ENCODE assay signal across 9 mouse cellular contexts in genomic region chr17:35125578-35125977, GRCm38 (mm10). TPM values are rescaled to one million over a fixed set of nuclear protein-coding genes. Genes with fewer than 3 reads are reported as not detected.
DNase-seq lines count a peak whose midpoint lies in the region; ATAC-seq and TF ChIP-seq lines count a peak whose summit lies in the region.
"Had no signal": no experiment of that assay in that cellular context is flagged by ENCODE, and none has a peak within 500 bp of the region (broad histone marks: within the 10 kb centered on the region; RNA-seq: fewer than 3 reads in every experiment).

No protein-coding gene starts in this region.

- H3K27ac ChIP-seq in layer of hippocampus, adult 2 months: peak overlapping the region; percentile 92
- peak overlapping the region; percentile 75 for H3K27ac ChIP-seq in embryonic facial prominence, embryonic 14.5 days (replicated peaks; ENCODE audit: low read depth, low read length)
- peak overlapping the region; percentile 74 for H3K27ac ChIP-seq in limb, embryonic 14.5 days (replicated peaks; ENCODE audit: low read depth, low read length)
- H3K27ac ChIP-seq in olfactory bulb, adult 2 months (ENCODE audit: insufficient read depth, low read depth, low read length): no peak overlapping the region

- H3K9me3 ChIP-seq in embryonic facial prominence, embryonic 14.5 days (ENCODE audit: control insufficient read depth, low read length): no peaks in the 10 kb centered on the region
- no peaks in the 10 kb centered on the region for H3K9me3 ChIP-seq in limb, embryonic 14.5 days (ENCODE audit: control insufficient read depth, low read length)

- peaks cover 29% of the 10 kb centered on the region; the same call in 1 of the 2 replicates for H3K36me3 ChIP-seq in embryonic facial prominence, embryonic 14.5 days (ENCODE audit: control insufficient read depth, insufficient read depth, low read length)
- peaks cover 25% of the 10 kb centered on the region for H3K36me3 ChIP-seq in limb, embryonic 14.5 days (ENCODE audit: control insufficient read depth, insufficient read depth, low read length)

- no peaks in the 10 kb centered on the region for H3K27me3 ChIP-seq in embryonic facial prominence, embryonic 14.5 days (replicated peaks; ENCODE audit: control insufficient read depth, insufficient read depth, low read length)
- H3K27me3 ChIP-seq in limb, embryonic 14.5 days (ENCODE audit: control insufficient read depth, insufficient read depth, low read length): no peaks in the 10 kb centered on the region

- peak overlapping the region; percentile 78 for H3K9ac ChIP-seq in embryonic facial prominence, embryonic 14.5 days (ENCODE audit: low read depth, low read length)
- H3K9ac ChIP-seq in limb, embryonic 14.5 days (ENCODE audit: low read depth, low read length, severe bottlenecking): peak overlapping the region; percentile 77

- H3K4me3 ChIP-seq in layer of hippocampus, adult 2 months: peak overlapping the region; percentile 74
- peak overlapping the region; percentile 76 for H3K4me3 ChIP-seq in embryonic facial prominence, embryonic 14.5 days (ENCODE audit: low read depth, low read length)
- H3K4me3 ChIP-seq in limb, embryonic 14.5 days (replicated peaks; ENCODE audit: low read length): peak overlapping the region; percentile 62
- H3K4me3 ChIP-seq in olfactory bulb, adult 2 months (ENCODE audit: insufficient read depth, low read depth, low read length): peak overlapping the region; percentile 77; the same call in 1 of the 2 replicates

- WGBS in embryonic facial prominence, embryonic 14.5 days: 26% methylated on average over 6 of the region's 6 CpGs
- WGBS in limb, embryonic 14.5 days: 25% methylated on average over 6 of the region's 6 CpGs
- 35% methylated on average over 6 of the region's 6 CpGs for WGBS in olfactory bulb, adult 2 months

- no peak for ATAC-seq in embryonic facial prominence, embryonic 14.5 days (ENCODE audit: low read depth)
- ATAC-seq in limb, embryonic 14.5 days (ENCODE audit: low FRiP score, low read depth): no peak

- TF ChIP-seq CTCF in layer of hippocampus, adult 2 months (conservative IDR thresholded peaks at IDR 0.05): no peak
- TF ChIP-seq CTCF in olfactory bulb, adult 2 months (IDR thresholded peaks at IDR 0.05; ENCODE audit: insufficient read depth, low read depth, low read length): no peak

- DNase-seq in layer of hippocampus, adult 2 months (ENCODE audit: low spot score in 2 of 2): no peak
- DNase-seq in layer of hippocampus, postnatal 36 days: no peak
- no peak for DNase-seq in embryonic facial prominence, embryonic 14.5 days (ENCODE audit: low spot score)
- DNase-seq in limb, embryonic 14.5 days (ENCODE audit: low spot score): no peak
- no peak for DNase-seq in spleen, postnatal 36 days (ENCODE audit: low spot score in 2 of 2)
- DNase-seq in cerebellum, postnatal 25 days: no peak
- no peak for DNase-seq in adrenal gland, postnatal 4 days (ENCODE audit: low spot score in 2 of 2)

- peaks cover 13% of the 10 kb centered on the region for H3K4me1 ChIP-seq in embryonic facial prominence, embryonic 14.5 days (ENCODE audit: control insufficient read depth, insufficient read depth, low read length)
- peaks cover 16% of the 10 kb centered on the region for H3K4me1 ChIP-seq in limb, embryonic 14.5 days (ENCODE audit: control insufficient read depth, insufficient read depth, low read length)
- H3K4me1 ChIP-seq in olfactory bulb, adult 2 months (ENCODE audit: control insufficient read depth, insufficient read depth, low read length): peaks cover 20% of the 10 kb centered on the region

- TF ChIP-seq POLR2A in limb, embryonic 14.5 days (IDR thresholded peaks at IDR 0.05; ENCODE audit: borderline replicate concordance, extremely low read depth, insufficient read depth, insufficient read length): no peak
- TF ChIP-seq POLR2A in olfactory bulb, adult 2 months (IDR thresholded peaks at IDR 0.05; ENCODE audit: insufficient read depth, low read depth, low read length): no peak

- peak overlapping the region; percentile 87 for H3K4me2 ChIP-seq in embryonic facial prominence, embryonic 14.5 days (ENCODE audit: low read depth, low read length)
- H3K4me2 ChIP-seq in limb, embryonic 14.5 days (replicated peaks; ENCODE audit: low read depth, low read length, severe bottlenecking): peak overlapping the region; percentile 84

RNA-seq across cellular contexts. Expression of gene D17H6S53E, which starts 0.6 kb away (rescaled TPM):
- 10 to 100 TPM; 25.2 to 29.3 TPM for total RNA-seq in layer of hippocampus, adult 2 months (2021)
- total RNA-seq in layer of hippocampus, postnatal 36 days (2021): 10 to 100 TPM; 25.6 to 29.3 TPM
- polyA plus RNA-seq in embryonic facial prominence, embryonic 14.5 days (2014; fragmentation: Nextera tagmentation; extraction: Ambion mirVana): 5.6 and 6.0 TPM in 2 replicates
- polyA plus RNA-seq in limb, embryonic 14.5 days (2012; rRNA removed): 5.7 and 6.6 TPM in 2 replicates
- 6.4 and 8.2 TPM in 2 replicates for polyA plus RNA-seq in limb, embryonic 14.5 days (2014; fragmentation: Nextera tagmentation; extraction: Ambion mirVana)
- polyA plus RNA-seq in olfactory bulb, adult 2 months (2012; ENCODE audit: insufficient read depth, insufficient read length, low replicate concordance, missing spikeins): not detected in 2 replicates
- total RNA-seq in adrenal gland, postnatal 4 days (2021): 10 to 100 TPM; 29.0 to 30.9 TPM

RNA-seq across cellular contexts. Expression of gene Csnk2b, which starts 3.7 kb away (rescaled TPM):
- 100 to 1,000 TPM; 170 to 178 TPM for total RNA-seq in layer of hippocampus, adult 2 months (2021)
- 100 to 1,000 TPM; 169 to 176 TPM for total RNA-seq in layer of hippocampus, postnatal 36 days (2021)
- polyA plus RNA-seq in embryonic facial prominence, embryonic 14.5 days (2014; fragmentation: Nextera tagmentation; extraction: Ambion mirVana): 277 and 279 TPM in 2 replicates
- 181 and 250 TPM in 2 replicates for polyA plus RNA-seq in limb, embryonic 14.5 days (2012; rRNA removed)
- 275 and 308 TPM in 2 replicates for polyA plus RNA-seq in limb, embryonic 14.5 days (2014; fragmentation: Nextera tagmentation; extraction: Ambion mirVana)
- not detected in 2 replicates for polyA plus RNA-seq in olfactory bulb, adult 2 months (2012; ENCODE audit: insufficient read depth, insufficient read length, low replicate concordance, missing spikeins)
- 100 to 1,000 TPM; 199 to 211 TPM for total RNA-seq in adrenal gland, postnatal 4 days (2021)

RNA-seq across cellular contexts. Expression of gene Gpank1, which starts 4.3 kb away (rescaled TPM):
- 10 to 100 TPM; 15.0 to 15.9 TPM for total RNA-seq in layer of hippocampus, adult 2 months (2021)
- 10 to 100 TPM; 13.0 to 15.2 TPM for total RNA-seq in layer of hippocampus, postnatal 36 days (2021)
- polyA plus RNA-seq in embryonic facial prominence, embryonic 14.5 days (2014; fragmentation: Nextera tagmentation; extraction: Ambion mirVana): 13.0 and 13.4 TPM in 2 replicates
- polyA plus RNA-seq in limb, embryonic 14.5 days (2012; rRNA removed): 13.6 and 15.1 TPM in 2 replicates
- polyA plus RNA-seq in limb, embryonic 14.5 days (2014; fragmentation: Nextera tagmentation; extraction: Ambion mirVana): 17.5 and 20.0 TPM in 2 replicates
- not detected in 2 replicates for polyA plus RNA-seq in olfactory bulb, adult 2 months (2012; ENCODE audit: insufficient read depth, insufficient read length, low replicate concordance, missing spikeins)
- total RNA-seq in adrenal gland, postnatal 4 days (2021): 10 to 100 TPM; 14.7 TPM

RNA-seq across cellular contexts. Expression of gene Apom, which starts 6.3 kb away (rescaled TPM):
- under 1 TPM; 0.37 to 0.49 TPM for total RNA-seq in layer of hippocampus, adult 2 months (2021)
- total RNA-seq in layer of hippocampus, postnatal 36 days (2021): not detected
- 0.28 TPM in 1 of 2 replicates, not detected in the other for polyA plus RNA-seq in embryonic facial prominence, embryonic 14.5 days (2014; fragmentation: Nextera tagmentation; extraction: Ambion mirVana)
- polyA plus RNA-seq in limb, embryonic 14.5 days (2012; rRNA removed): 1.1 and 1.7 TPM in 2 replicates
- polyA plus RNA-seq in limb, embryonic 14.5 days (2014; fragmentation: Nextera tagmentation; extraction: Ambion mirVana): 0.26 TPM in 1 of 2 replicates, not detected in the other
- not detected in 2 replicates for polyA plus RNA-seq in olfactory bulb, adult 2 months (2012; ENCODE audit: insufficient read depth, insufficient read length, low replicate concordance, missing spikeins)
- 10 to 100 TPM in 1 of 2 experiments, 1 to 10 TPM in 1; 6.9 to 54.4 TPM for total RNA-seq in adrenal gland, postnatal 4 days (2021)
- total RNA-seq: adrenal gland, postnatal 36 days had no signal

RNA-seq across cellular contexts. Expression of gene Bag6, which starts 9.4 kb away (rescaled TPM):
- total RNA-seq in layer of hippocampus, adult 2 months (2021): 100 to 1,000 TPM; 320 to 334 TPM
- total RNA-seq in layer of hippocampus, postnatal 36 days (2021): 100 to 1,000 TPM; 304 to 319 TPM
- 72.2 and 77.3 TPM in 2 replicates for polyA plus RNA-seq in embryonic facial prominence, embryonic 14.5 days (2014; fragmentation: Nextera tagmentation; extraction: Ambion mirVana)
- 265 and 361 TPM in 2 replicates for polyA plus RNA-seq in limb, embryonic 14.5 days (2012; rRNA removed)
- polyA plus RNA-seq in limb, embryonic 14.5 days (2014; fragmentation: Nextera tagmentation; extraction: Ambion mirVana): 76.2 and 82.8 TPM in 2 replicates
- polyA plus RNA-seq in olfactory bulb, adult 2 months (2012; ENCODE audit: insufficient read depth, insufficient read length, low replicate concordance, missing spikeins): 684 TPM in 1 of 2 replicates, not detected in the other
- 100 to 1,000 TPM; 425 to 435 TPM for total RNA-seq in adrenal gland, postnatal 4 days (2021)
